Mouse (Mus musculus) ES-Bruce4 (cell line): ENCODE data around the gene Ddx28.

Experiments used
- CTCF ChIP-seq: IDR thresholded peaks from one replicate; pipeline ENCODE4 v1.8.1; 2011; ENCODE audit warnings: low read depth, low read length
- EP300 ChIP-seq: IDR thresholded peaks from 2 replicates; pipeline ENCODE4 v1.6.1; 2011; ENCODE audit warnings: low read depth, low read length; ENCODE audit not compliant: insufficient read depth
- POLR2A ChIP-seq: IDR thresholded peaks from one replicate; pipeline ENCODE4 v1.8.1; 2011; ENCODE audit warnings: low read length; ENCODE audit not compliant: insufficient read depth

DNA sequence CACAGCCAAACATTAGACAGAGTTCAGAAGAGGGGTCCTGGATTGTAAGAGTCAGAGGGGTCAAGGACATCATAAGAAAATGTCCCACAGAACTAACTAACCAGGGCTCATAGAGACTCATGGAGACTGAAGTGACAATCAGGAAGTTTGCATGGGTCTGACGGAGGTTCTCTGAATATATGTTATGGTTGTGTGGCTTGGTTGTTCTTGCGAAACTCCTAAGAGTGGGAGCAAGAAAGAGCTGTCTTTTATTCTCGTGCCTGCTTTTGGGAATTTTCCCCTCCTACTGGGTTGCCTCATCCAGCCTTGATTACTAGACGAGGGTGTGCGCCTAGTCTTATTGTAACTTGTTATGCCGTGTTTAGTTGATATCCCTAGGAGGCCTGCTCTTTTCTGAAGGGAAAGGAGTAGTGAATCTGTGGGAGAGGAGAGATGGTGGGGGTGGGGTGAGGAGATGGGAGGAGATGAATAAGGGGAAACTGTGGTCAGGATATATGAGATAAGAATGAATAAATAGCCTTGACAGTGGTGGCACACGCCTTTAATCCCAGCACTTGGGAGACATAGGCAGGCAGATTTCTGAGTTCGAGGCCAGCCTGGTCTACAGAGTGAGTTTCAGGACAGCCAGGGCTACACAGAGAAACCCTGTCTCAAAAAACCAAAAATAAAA is 7.0 kb downstream of the Ddx28 start:
- TF ChIP-seq CTCF (no peak), POLR2A (no peak), EP300 (no peak)
